Mouse (Mus musculus): Measurements from ENCODE around the gene Mia3. TPM values are rescaled to one million over a fixed set of nuclear protein-coding genes. Genes with fewer than 3 reads are reported as not detected.

The Mia3 gene
- total and polyA plus RNA-seq, 3 experiments: 51.6 to 129 (median 101) TPM

- WGBS: 83% methylated on average over 4 of the region's 4 CpGs
- DNase-seq: no peak
- intact Hi-C loops (cut with DNase I): no loop called here
- Histone ChIP-seq H3K9ac (ENCODE audit: low read depth, low read length) (no peak overlapping the region), H3K4me3 (no peak overlapping the region), H3K79me2 (replicated peaks; ENCODE audit: control insufficient read depth, insufficient read depth, low read length) (no peaks in the 10 kb centered on the region), H3K4me1 (ENCODE audit: control insufficient read depth, insufficient read depth, low read length) (no peaks in the 10 kb centered on the region), H3K27me3 (ENCODE audit: control insufficient read depth, insufficient read depth, low read length) (no peaks in the 10 kb centered on the region), H3K36me3 (ENCODE audit: control insufficient read depth, insufficient read depth, low read length) (peaks cover 3% of the 10 kb centered on the region), H3K27ac (no peak overlapping the region)
- TF ChIP-seq CTCF (IDR thresholded peaks at IDR 0.05) (no peak), EP300 (IDR thresholded peaks at IDR 0.05; ENCODE audit: insufficient read depth, low read depth, low read length) (no peak), POLR2A (IDR thresholded peaks at IDR 0.05; ENCODE audit: insufficient read depth, low read depth, low read length) (no peak)
Observed at GRCm38 (mm10) chr1:183289576-183289975, 79.8 kb downstream of the Mia3 start.

GRCm38 (mm10) chr1:183288351-183288750, 81.0 kb downstream of the Mia3 start:
- H3K4me3 ChIP-seq: no peak overlapping the region
- no peak overlapping the region for H3K9ac ChIP-seq (ENCODE audit: low read depth, low read length)
- H3K27ac ChIP-seq: no peak overlapping the region
- WGBS: 78% methylated on average over 3 of the region's 3 CpGs
- peaks cover 3% of the 10 kb centered on the region for H3K36me3 ChIP-seq (ENCODE audit: control insufficient read depth, insufficient read depth, low read length)
- TF ChIP-seq EP300 (IDR thresholded peaks at IDR 0.05; ENCODE audit: insufficient read depth, low read depth, low read length) (no peak), POLR2A (IDR thresholded peaks at IDR 0.05; ENCODE audit: insufficient read depth, low read depth, low read length) (no peak), CTCF (IDR thresholded peaks at IDR 0.05) (no peak)
- DNase-seq: no peak
- no peaks in the 10 kb centered on the region for H3K27me3 ChIP-seq (ENCODE audit: control insufficient read depth, insufficient read depth, low read length)
- H3K4me1 ChIP-seq (ENCODE audit: control insufficient read depth, insufficient read depth, low read length): no peaks in the 10 kb centered on the region
- intact Hi-C loops (cut with DNase I): no loop called here
- no peaks in the 10 kb centered on the region for H3K79me2 ChIP-seq (replicated peaks; ENCODE audit: control insufficient read depth, insufficient read depth, low read length)

Other genes starting within 250 kb of the Mia3 start
- gene Disp1, start 148.0 kb downstream of the Mia3 start, total RNA-seq (2021): 1 to 10 TPM; 7.3 to 8.4 TPM
- gene Disp1, start 148.0 kb downstream of the Mia3 start, polyA plus RNA-seq (2012; rRNA removed): 10.6 and 12.6 TPM in 2 replicates
- 10 to 100 TPM; 27.6 to 28.5 TPM for gene Aida, start 73.0 kb downstream of the Mia3 start, total RNA-seq (2021)
- 16.9 and 40.8 TPM in 2 replicates for gene Aida, start 73.0 kb downstream of the Mia3 start, polyA plus RNA-seq (2012; rRNA removed)
- gene Brox, start 72.3 kb downstream of the Mia3 start, total RNA-seq (2021): 10 to 100 TPM; 31.5 to 32.9 TPM
- 15.0 and 25.9 TPM in 2 replicates for gene Brox, start 72.3 kb downstream of the Mia3 start, polyA plus RNA-seq (2012; rRNA removed)
- 10 to 100 TPM; 18.4 to 21.7 TPM for gene Taf1a, start 19.4 kb upstream of the Mia3 start, total RNA-seq (2021)
- gene Taf1a, start 19.4 kb upstream of the Mia3 start, polyA plus RNA-seq (2012; rRNA removed): 10.2 and 17.8 TPM in 2 replicates
- not detected for gene Hhipl2, start 48.7 kb upstream of the Mia3 start, total RNA-seq (2021)
- 1.4 and 2.1 TPM in 2 replicates for gene Hhipl2, start 48.7 kb upstream of the Mia3 start, polyA plus RNA-seq (2012; rRNA removed)